Mouse (Mus musculus): ENCODE results near the gene Hoxd10.

Hoxd10 gene

GRCm38 (mm10) chr2:74691022-74691951 is at the start of gene Hoxd10:
TSS of gene Hoxd10 (plus strand) at chr2:74691924.
- no peak for DNase-seq (ENCODE audit: low spot score in 2 of 2)

GRCm38 (mm10) chr2:74642431-74642830 is 49.3 kb upstream of the Hoxd10 start:
- DNase-seq (ENCODE audit: low spot score in 2 of 2) = no peak

- no peak for DNase-seq (ENCODE audit: low spot score in 2 of 2)
Observed at GRCm38 (mm10) chr2:74645631-74646030, 46.1 kb upstream of the Hoxd10 start.

GRCm38 (mm10) chr2:74647082-74647864 is 44.5 kb upstream of the Hoxd10 start:
- no peak for DNase-seq (ENCODE audit: low spot score in 2 of 2)

- DNase-seq (ENCODE audit: low spot score in 2 of 2) = no peak
Observed at GRCm38 (mm10) chr2:74652996-74653340, 38.8 kb upstream of the Hoxd10 start.

- DNase-seq (ENCODE audit: low spot score in 2 of 2) = no peak
Observed at GRCm38 (mm10) chr2:74653781-74654535, 37.8 kb upstream of the Hoxd10 start.

GRCm38 (mm10) chr2:74654743-74655419 is 36.8 kb upstream of the Hoxd10 start:
- no peak for DNase-seq (ENCODE audit: low spot score in 2 of 2)

- DNase-seq (ENCODE audit: low spot score in 2 of 2) = peak in 1 of 2 experiments; percentile 37
Observed at GRCm38 (mm10) chr2:74655420-74655781, 36.3 kb upstream of the Hoxd10 start.

GRCm38 (mm10) chr2:74655821-74656631 is 35.7 kb upstream of the Hoxd10 start:
- DNase-seq (ENCODE audit: low spot score in 2 of 2) = no peak

GRCm38 (mm10) chr2:74656632-74657021 is 35.1 kb upstream of the Hoxd10 start:
- DNase-seq (ENCODE audit: low spot score in 2 of 2) = no peak

GRCm38 (mm10) chr2:74657251-74658023 is 34.3 kb upstream of the Hoxd10 start:
- DNase-seq (ENCODE audit: low spot score in 2 of 2) = no peak

- no peak for DNase-seq (ENCODE audit: low spot score in 2 of 2)
Observed at GRCm38 (mm10) chr2:74658024-74658666, 33.6 kb upstream of the Hoxd10 start.

- no peak for DNase-seq (ENCODE audit: low spot score in 2 of 2)
Observed at GRCm38 (mm10) chr2:74658667-74659371, 32.9 kb upstream of the Hoxd10 start.

- DNase-seq (ENCODE audit: low spot score in 2 of 2) = no peak
Observed at GRCm38 (mm10) chr2:74659507-74660005, 32.2 kb upstream of the Hoxd10 start, which contains the start of gene Evx2. TSS of gene Evx2 (minus strand) at chr2:74659557.

GRCm38 (mm10) chr2:74660421-74661375 is 31.0 kb upstream of the Hoxd10 start:
- DNase-seq (ENCODE audit: low spot score in 2 of 2) = no peak

- no peak for DNase-seq (ENCODE audit: low spot score in 2 of 2)
Observed at GRCm38 (mm10) chr2:74661685-74662084, 30.0 kb upstream of the Hoxd10 start.

- DNase-seq (ENCODE audit: low spot score in 2 of 2) = no peak
Observed at GRCm38 (mm10) chr2:74663291-74663925, 28.3 kb upstream of the Hoxd10 start.

All from thymus, postnatal 10 days (tissue).